Mouse (Mus musculus): ENCODE data around the gene Dscam.

Gene Dscam

GRCm38 (mm10) chr16:97024406-97024805, 146.1 kb downstream of the Dscam start:
- in situ Hi-C loops (cut with MboI; ENCODE audit: unreplicated experiment in 2 of 2), result no loop called here

GRCm38 (mm10) chr16:97021496-97021895, 149.1 kb downstream of the Dscam start:
- in situ Hi-C loops (cut with MboI; ENCODE audit: unreplicated experiment in 2 of 2), result no loop called here

DNA sequence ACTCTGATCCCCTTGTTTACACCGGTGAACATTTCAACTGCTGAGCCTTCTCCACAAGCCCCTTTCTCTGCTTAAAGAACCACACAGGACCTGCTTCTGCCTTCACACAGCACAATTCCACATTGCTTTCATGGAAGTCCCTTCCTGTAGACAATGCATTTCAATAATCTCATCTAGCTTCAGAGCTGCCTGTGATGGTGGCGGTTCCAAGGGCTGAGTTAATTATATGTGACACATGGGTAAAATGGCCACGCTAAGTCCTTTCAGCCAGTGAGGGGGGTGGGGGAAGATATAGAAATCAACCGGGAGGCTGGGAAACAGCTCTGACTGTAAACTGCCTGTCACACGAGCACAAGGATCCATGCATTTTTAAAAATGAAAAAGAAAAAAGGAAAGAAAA, 152.2 kb downstream of the Dscam start:
- in situ Hi-C loops (cut with MboI; ENCODE audit: unreplicated experiment in 2 of 2), result no loop called here

DNA sequence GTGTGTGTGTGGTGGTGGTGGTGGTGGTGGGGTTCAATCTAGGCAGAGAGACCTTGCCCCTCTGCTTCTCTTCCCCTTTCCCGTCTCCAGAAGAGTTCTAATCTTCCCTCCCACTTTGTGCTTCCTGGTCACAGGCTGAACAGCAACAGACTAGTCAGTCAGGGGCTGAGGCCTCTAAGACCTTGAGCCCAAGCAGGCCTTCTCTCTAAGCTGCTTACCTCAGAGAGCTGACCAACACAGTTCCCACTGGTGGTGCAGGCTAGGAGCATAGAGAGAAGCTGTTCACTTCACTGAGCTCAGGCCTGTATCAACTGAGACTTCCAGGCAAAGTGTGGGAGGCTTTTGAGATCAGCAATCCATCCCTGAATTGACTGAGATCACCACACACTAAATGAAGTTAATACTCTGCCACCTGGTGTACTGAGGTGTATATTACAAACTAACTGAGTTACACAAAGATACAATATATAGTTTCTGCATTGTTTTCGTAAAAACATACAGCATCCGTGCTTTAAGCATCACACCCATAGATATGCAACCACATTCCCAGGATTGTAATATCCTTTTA, 153.3 kb downstream of the Dscam start:
- in situ Hi-C loops (cut with MboI; ENCODE audit: unreplicated experiment in 2 of 2), result no loop called here

DNA sequence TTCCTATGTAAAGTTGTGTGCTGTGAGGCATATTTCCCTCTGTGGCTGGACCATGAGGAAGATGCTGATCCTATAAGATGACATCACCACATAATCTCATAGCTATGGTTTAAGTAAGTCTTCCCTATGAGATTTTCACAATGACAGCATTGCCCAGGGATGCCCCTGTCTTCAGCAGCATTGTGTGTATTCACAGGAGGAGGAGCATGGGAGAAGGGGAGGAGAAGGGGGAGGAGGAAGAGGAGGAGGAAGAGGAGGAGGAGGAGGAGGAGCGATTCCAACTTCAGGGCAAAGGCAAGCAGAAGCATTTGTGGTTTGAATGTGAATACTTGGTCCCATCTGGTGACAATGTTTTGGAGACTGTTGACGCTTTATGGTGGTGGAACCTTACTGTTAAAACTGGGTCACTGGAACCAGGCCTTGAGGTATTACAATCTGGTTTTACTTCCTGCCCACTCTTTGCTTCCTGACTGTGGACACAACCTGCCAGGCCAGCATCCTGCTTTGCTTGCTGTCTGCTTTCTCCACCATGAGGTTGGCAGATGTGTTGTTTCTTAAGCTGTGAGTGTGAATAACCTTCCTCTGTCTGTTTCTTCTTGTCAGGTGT, 154.2 kb downstream of the Dscam start:
- in situ Hi-C loops (cut with MboI; ENCODE audit: unreplicated experiment in 2 of 2), result no loop called here

DNA sequence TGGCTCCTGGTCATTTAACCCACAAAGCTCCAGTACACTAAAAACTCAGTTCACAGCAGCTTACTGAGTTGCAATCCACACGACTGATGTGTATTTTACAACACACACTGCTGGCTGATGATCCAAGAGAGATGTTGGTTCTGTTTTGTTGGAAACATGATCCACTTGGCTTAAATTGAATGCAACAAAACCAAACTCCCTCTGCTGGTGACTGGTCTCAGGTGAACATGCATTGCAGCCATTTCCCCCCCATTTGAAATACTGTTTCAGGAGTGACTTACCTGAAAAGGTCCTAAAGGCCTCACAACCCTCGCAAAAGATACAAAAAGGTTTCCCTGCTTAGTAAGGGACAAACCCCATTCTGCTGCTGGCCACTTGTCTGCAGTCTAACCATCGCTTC, 156.2 kb downstream of the Dscam start:
- in situ Hi-C loops (cut with MboI; ENCODE audit: unreplicated experiment in 2 of 2), result no loop called here

GRCm38 (mm10) chr16:97009116-97010055, 161.2 kb downstream of the Dscam start:
- in situ Hi-C loops (cut with MboI; ENCODE audit: unreplicated experiment in 2 of 2), result no loop called here

DNA sequence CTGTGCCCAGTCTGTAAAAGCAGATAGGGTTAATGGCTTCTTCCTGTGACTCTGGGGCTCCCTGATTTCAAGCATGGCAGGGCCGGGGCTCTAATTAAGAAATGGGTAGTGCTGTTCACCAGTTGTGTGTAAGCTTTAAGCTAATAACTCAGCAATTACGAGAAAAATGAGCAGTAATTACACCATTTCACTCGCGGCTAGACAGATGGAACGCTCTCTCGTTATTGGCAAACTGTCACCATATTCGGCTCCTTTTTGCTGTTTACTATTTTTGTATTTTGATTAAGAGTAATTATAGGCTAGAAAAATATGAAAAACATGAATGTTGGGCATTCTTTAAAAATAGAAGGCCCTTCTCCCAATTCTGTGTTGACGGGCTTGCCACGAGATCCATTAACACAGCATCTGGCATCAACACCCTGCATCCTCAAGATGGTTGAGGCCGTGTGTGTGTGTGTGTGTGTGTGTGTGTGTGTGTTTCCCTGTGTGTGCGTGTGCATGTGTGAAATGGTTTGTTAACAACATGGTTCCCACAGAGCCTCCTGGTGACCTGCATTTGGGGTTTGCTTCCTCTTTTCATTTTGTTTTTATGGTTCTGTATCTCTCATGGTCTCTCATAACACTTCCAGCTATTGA, 162.5 kb downstream of the Dscam start:
- in situ Hi-C loops (cut with MboI; ENCODE audit: unreplicated experiment in 2 of 2), result no loop called here

- in situ Hi-C loops (cut with MboI; ENCODE audit: unreplicated experiment in 2 of 2), result no loop called here
Measured at GRCm38 (mm10) chr16:97006854-97007182, 163.7 kb downstream of the Dscam start.

- in situ Hi-C loops (cut with MboI; ENCODE audit: unreplicated experiment in 2 of 2), result no loop called here
Measured at GRCm38 (mm10) chr16:97006041-97006853, 164.3 kb downstream of the Dscam start.

DNA sequence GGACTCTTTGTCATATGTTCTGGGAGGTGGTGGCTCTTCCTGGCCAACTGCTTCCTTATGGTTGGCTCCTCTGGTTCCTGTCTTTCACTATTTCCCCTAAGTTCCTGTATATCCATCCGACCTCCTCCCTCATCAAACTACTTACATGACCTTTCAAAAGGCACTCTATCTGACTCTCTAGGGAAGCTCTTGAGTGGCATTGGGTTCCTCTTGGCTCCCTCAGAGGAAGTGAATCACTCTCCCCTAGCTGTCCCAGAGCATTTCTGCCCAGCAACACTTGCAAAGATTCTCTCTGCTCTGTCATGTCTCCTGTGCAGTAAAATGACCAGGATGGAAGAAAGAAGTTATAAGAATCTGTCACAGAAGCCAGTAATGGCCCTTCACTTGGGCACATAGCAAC, 166.6 kb downstream of the Dscam start:
- in situ Hi-C loops (cut with MboI; ENCODE audit: unreplicated experiment in 2 of 2), result no loop called here

GRCm38 (mm10) chr16:97002837-97003236, 167.7 kb downstream of the Dscam start:
- in situ Hi-C loops (cut with MboI; ENCODE audit: unreplicated experiment in 2 of 2), result no loop called here

GRCm38 (mm10) chr16:97002189-97002588, 168.4 kb downstream of the Dscam start:
- in situ Hi-C loops (cut with MboI; ENCODE audit: unreplicated experiment in 2 of 2), result no loop called here

DNA sequence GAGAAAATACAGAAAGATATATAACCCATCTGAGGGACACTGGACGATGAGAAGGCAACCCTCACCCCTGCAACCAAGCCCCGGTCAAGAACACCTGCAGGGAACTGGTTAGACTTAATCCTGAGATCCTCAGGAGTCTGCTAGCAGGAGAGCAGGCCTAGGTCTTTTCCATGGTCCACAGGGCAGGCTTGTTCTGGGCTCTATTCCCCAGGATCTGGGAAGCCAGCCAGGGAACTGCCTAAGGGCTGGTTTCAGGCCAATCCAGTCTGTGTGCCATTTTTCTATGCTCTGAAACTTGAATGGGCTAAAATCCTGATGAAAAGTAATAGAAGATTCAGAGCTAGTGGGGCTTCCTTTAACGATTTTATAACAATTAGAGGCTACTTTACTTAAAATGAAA, 173.7 kb downstream of the Dscam start:
- in situ Hi-C loops (cut with MboI; ENCODE audit: unreplicated experiment in 2 of 2), result no loop called here

DNA sequence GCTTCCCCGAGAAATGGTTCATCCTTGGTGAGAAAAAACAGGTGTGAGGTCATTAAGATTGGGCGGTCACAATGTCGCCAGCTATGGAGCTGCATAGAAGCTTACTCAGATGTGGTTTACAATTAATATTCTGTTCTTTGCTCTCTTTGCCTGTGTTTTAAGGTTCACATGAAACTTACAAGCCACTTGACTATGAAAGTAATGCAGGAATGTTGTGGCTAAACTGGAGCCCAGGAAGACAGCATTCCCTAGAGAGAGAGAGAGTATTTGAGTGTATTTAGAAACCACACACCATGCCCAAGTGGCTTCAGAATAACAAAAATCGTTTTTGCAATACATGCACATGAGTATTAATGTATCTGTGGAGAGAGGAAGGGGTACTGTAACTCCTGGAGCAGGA, 174.7 kb downstream of the Dscam start:
- in situ Hi-C loops (cut with MboI; ENCODE audit: unreplicated experiment in 2 of 2), result no loop called here

DNA sequence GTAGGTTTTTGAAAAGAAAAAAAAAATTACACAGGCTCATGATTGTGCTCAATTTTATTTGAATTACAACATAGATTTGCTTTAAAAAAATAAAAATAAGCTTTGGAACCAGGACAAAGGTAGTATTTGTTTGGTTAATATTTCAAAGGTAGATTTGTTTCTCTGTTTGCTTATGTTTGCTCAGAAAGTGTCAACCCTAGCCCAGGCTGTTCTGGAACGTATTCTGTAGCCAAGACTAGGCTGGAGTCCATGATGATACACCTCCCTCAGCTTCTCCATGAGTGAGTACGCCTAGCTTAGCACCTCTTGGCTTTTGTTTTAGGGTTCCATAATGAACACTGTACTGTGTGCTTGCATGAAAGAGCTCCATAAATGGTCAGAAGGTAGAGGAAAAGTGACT, 183.2 kb downstream of the Dscam start:
- in situ Hi-C loops (cut with MboI; ENCODE audit: unreplicated experiment in 2 of 2), result no loop called here

DNA sequence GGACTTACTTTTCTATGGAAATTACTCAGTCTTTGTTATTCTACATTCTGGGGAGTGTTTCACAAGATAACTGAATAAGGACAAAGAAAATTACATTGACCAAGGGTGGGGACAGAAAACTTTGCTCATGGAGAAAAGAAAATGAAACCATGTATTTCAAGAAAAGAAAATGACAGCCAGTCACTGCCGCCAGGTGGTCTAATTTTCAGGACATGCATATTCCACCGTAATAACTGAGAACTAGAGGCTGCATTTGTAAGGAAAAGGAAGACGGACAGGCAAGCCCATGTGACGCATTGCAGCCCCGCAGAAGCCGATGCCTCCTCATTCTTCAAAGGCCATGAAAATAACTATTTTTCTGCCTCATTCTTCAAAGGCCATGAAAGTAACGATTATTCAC, 197.3 kb downstream of the Dscam start:
- in situ Hi-C loops (cut with MboI; ENCODE audit: unreplicated experiment in 2 of 2), result no loop called here

DNA sequence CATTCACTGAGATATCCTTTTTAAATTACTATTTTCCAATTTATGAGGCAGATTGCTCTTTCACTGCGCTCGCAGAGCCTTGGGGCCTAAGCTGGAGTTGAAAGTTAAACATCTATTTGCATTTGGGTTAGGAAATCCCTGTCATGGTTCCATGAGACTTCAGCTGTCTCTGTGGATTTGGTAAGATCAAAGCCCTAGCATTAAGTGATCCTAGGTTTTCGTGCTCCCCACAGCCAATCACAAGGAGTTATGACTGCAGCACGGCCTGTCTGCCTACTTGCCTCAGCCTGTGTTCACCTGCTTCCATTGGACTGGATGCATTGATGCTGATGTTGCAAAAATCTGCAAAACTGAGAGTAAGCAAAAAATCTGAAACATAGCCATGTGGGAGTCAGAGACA, 198.8 kb downstream of the Dscam start:
- in situ Hi-C loops (cut with MboI; ENCODE audit: unreplicated experiment in 2 of 2), result no loop called here

GRCm38 (mm10) chr16:96970412-96970811, 200.1 kb downstream of the Dscam start:
- in situ Hi-C loops (cut with MboI; ENCODE audit: unreplicated experiment in 2 of 2), result no loop called here

DNA sequence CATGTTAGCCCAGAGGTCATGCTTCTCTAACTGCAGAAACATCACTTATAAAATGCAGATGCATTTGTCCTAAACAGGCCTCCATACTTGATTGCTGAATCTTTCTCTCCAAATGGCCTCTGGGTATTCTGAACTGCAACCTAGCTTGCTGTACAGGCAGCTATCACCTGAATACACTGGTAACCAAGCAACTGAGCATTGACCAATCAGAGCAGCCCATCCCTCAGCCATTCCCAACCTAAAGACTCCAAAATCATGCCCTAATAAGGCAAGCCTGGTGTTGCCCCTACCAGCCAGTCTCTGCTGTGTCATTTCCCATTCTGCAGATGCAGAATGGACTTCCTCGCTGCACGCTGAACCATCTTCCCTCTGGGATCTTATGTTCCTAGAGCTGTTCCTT, 200.9 kb downstream of the Dscam start:
- in situ Hi-C loops (cut with MboI; ENCODE audit: unreplicated experiment in 2 of 2), result no loop called here

Data from v-Abl transformed pro-B cells (cell line).